In the genomic region with DNA sequence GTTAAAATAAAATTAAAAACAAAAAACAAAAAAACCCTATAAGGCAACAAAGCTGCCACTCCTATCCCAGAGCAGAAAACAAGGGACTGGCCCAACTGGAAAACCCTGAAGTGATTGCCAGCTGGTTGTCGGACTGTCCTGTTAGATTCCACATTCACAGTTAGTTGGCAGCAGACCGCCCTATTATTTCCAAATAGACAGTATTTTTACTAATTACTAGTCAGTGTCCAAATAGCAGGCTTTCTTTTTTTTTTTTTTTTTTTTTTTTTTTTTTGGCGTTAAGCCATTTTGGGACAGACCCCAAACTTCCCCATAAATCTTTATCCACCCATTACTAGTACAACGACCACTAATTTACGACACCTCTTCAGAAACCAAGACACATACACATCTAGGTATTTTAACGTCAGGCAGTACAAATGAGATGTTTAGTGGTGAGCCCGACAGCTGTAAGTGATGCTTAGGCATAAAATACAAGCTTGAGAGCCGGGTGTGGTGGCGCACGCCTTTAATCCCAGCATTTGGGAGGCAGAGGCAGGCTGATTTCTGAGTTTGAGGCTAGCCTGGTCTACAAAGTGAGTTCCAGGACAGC, we compare ENCODE assay signal across 8 mouse cellular contexts. TPM values are rescaled to one million over a fixed set of nuclear protein-coding genes. Genes with fewer than 3 reads are reported as not detected.
A peak's percentile ranks its signal among the peaks of the same experiment; 100 is the strongest.
DNase-seq lines count a peak whose midpoint lies in the region; ATAC-seq lines count a peak whose summit lies in the region.

No protein-coding gene starts in this region.

- H3K4me1 ChIP-seq in kidney, embryonic 16.5 days (ENCODE audit: insufficient read depth, low read length): peaks cover 8% of the 10 kb centered on the region; the same call in 1 of the 2 replicates
- no peaks in the 10 kb centered on the region for H3K4me1 ChIP-seq in embryonic facial prominence, embryonic 11.5 days (ENCODE audit: control insufficient read depth, insufficient read depth, low read length)
- H3K4me1 ChIP-seq in hindbrain, embryonic 14.5 days (replicated peaks; ENCODE audit: control insufficient read depth, insufficient read depth, low read length): 0 out of 2 replicates have a peak, but pooled peaks cover 3% of the 10 kb centered on the region
- peaks cover 7% of the 10 kb centered on the region for H3K4me1 ChIP-seq in midbrain, embryonic 12.5 days

- ATAC-seq in kidney, embryonic 16.5 days (ENCODE audit: low FRiP score, low TSS enrichment): no peak
- no peak for ATAC-seq in embryonic facial prominence, embryonic 11.5 days (replicated peaks; ENCODE audit: insufficient number of reproducible peaks, low FRiP score, low TSS enrichment, low read depth)
- no peak for ATAC-seq in hindbrain, embryonic 14.5 days (ENCODE audit: low FRiP score)
- no peak for ATAC-seq in midbrain, embryonic 12.5 days (ENCODE audit: low FRiP score, low read depth)

- peak overlapping the region; percentile 87 for H3K27ac ChIP-seq in kidney, embryonic 16.5 days (ENCODE audit: low read length)
- H3K27ac ChIP-seq in embryonic facial prominence, embryonic 11.5 days (replicated peaks; ENCODE audit: low read depth, low read length): no peak overlapping the region
- H3K27ac ChIP-seq in hindbrain, embryonic 14.5 days: 0 out of 2 replicates have a peak overlapping the region, but pooled peaks have one; percentile 29
- no peak overlapping the region for H3K27ac ChIP-seq in midbrain, embryonic 12.5 days (replicated peaks)

- H3K9me3 ChIP-seq in kidney, embryonic 16.5 days (ENCODE audit: low read length): no peaks in the 10 kb centered on the region
- no peaks in the 10 kb centered on the region for H3K9me3 ChIP-seq in embryonic facial prominence, embryonic 11.5 days (replicated peaks; ENCODE audit: control insufficient read depth, low read length)
- no peaks in the 10 kb centered on the region for H3K9me3 ChIP-seq in hindbrain, embryonic 14.5 days (ENCODE audit: control insufficient read depth, low read length)
- no peaks in the 10 kb centered on the region for H3K9me3 ChIP-seq in midbrain, embryonic 12.5 days

- peak overlapping the region; percentile 73 for H3K4me3 ChIP-seq in kidney, embryonic 16.5 days (ENCODE audit: low read length)
- peak overlapping the region; percentile 72 for H3K4me3 ChIP-seq in embryonic facial prominence, embryonic 11.5 days (ENCODE audit: low read depth, low read length)
- H3K4me3 ChIP-seq in hindbrain, embryonic 14.5 days (replicated peaks; ENCODE audit: low read length): peak overlapping the region; percentile 60
- peak overlapping the region; percentile 77 for H3K4me3 ChIP-seq in midbrain, embryonic 12.5 days

- no peaks in the 10 kb centered on the region for H3K27me3 ChIP-seq in kidney, embryonic 16.5 days (ENCODE audit: insufficient read depth, low read length)
- no peaks in the 10 kb centered on the region for H3K27me3 ChIP-seq in embryonic facial prominence, embryonic 11.5 days (ENCODE audit: control insufficient read depth, insufficient read depth, low read length)
- H3K27me3 ChIP-seq in hindbrain, embryonic 14.5 days (ENCODE audit: control insufficient read depth, insufficient read depth, low read length): no peaks in the 10 kb centered on the region
- H3K27me3 ChIP-seq in midbrain, embryonic 12.5 days: no peaks in the 10 kb centered on the region

- DNase-seq in kidney, postnatal 4 days: no peak
- no peak for DNase-seq in embryonic facial prominence, embryonic 11.5 days (ENCODE audit: low spot score)
- no peak for DNase-seq in hindbrain, embryonic 14.5 days (ENCODE audit: low spot score)
- DNase-seq in frontal cortex, postnatal 25 days (ENCODE audit: low spot score in 2 of 2): no peak
- DNase-seq in layer of hippocampus, adult 9-11 months: no peak
- DNase-seq in embryo, embryonic 9.5 days (ENCODE audit: extremely low spot score): no peak

- peak overlapping the region; percentile 80 for H3K9ac ChIP-seq in kidney, embryonic 16.5 days (replicated peaks; ENCODE audit: low read length)
- H3K9ac ChIP-seq in embryonic facial prominence, embryonic 11.5 days (replicated peaks; ENCODE audit: low read length): peak overlapping the region; percentile 68
- peak overlapping the region; percentile 59 for H3K9ac ChIP-seq in hindbrain, embryonic 14.5 days
- peak overlapping the region; percentile 74; the same call in 1 of the 2 replicates for H3K9ac ChIP-seq in midbrain, embryonic 12.5 days (replicated peaks)

- peak overlapping the region; percentile 87 for H3K4me2 ChIP-seq in kidney, embryonic 16.5 days (replicated peaks; ENCODE audit: low read depth, low read length)
- H3K4me2 ChIP-seq in embryonic facial prominence, embryonic 11.5 days (ENCODE audit: low read depth, low read length): peak overlapping the region; percentile 82
- peak overlapping the region; percentile 82 for H3K4me2 ChIP-seq in hindbrain, embryonic 14.5 days (replicated peaks)
- H3K4me2 ChIP-seq in midbrain, embryonic 12.5 days (replicated peaks): peak overlapping the region; percentile 96

- WGBS in kidney, embryonic 16.5 days: 69% methylated on average over 10 of the region's 10 CpGs
- 89% methylated on average over 10 of the region's 10 CpGs for WGBS in embryonic facial prominence, embryonic 11.5 days
- WGBS in hindbrain, embryonic 14.5 days: 85% methylated on average over 10 of the region's 10 CpGs
- 90% methylated on average over 10 of the region's 10 CpGs for WGBS in midbrain, embryonic 12.5 days

- no peaks in the 10 kb centered on the region for H3K36me3 ChIP-seq in kidney, embryonic 16.5 days (ENCODE audit: insufficient read depth, low read length)
- no peaks in the 10 kb centered on the region for H3K36me3 ChIP-seq in embryonic facial prominence, embryonic 11.5 days (replicated peaks; ENCODE audit: control insufficient read depth, insufficient read depth, low read depth, low read length)
- H3K36me3 ChIP-seq in hindbrain, embryonic 14.5 days (replicated peaks; ENCODE audit: control insufficient read depth, insufficient read depth): no peaks in the 10 kb centered on the region
- H3K36me3 ChIP-seq in midbrain, embryonic 12.5 days: no peaks in the 10 kb centered on the region

RNA-seq across cellular contexts. Expression of a gene that starts 0.6 kb away (rescaled TPM):
- polyA plus RNA-seq in kidney, embryonic 16.5 days (2015; fragmentation: Nextera tagmentation; extraction: Ambion mirVana): 25.9 and 27.1 TPM in 2 replicates
- polyA plus RNA-seq in embryonic facial prominence, embryonic 11.5 days (2014; fragmentation: Nextera tagmentation; extraction: Ambion mirVana): 33.3 and 34.0 TPM in 2 replicates
- polyA plus RNA-seq in hindbrain, embryonic 14.5 days (2014; fragmentation: Nextera tagmentation; extraction: Ambion mirVana): 12.2 and 12.4 TPM in 2 replicates
- polyA plus RNA-seq in midbrain, embryonic 12.5 days (2016; fragmentation: Nextera tagmentation; extraction: Ambion mirVana): 17.1 and 20.6 TPM in 2 replicates

RNA-seq across cellular contexts. Expression of a gene that starts 48.8 kb away (rescaled TPM):
- polyA plus RNA-seq in kidney, embryonic 16.5 days (2015; fragmentation: Nextera tagmentation; extraction: Ambion mirVana): 0.53 and 0.71 TPM in 2 replicates
- not detected in 2 replicates for polyA plus RNA-seq in embryonic facial prominence, embryonic 11.5 days (2014; fragmentation: Nextera tagmentation; extraction: Ambion mirVana)
- not detected in 2 replicates for polyA plus RNA-seq in hindbrain, embryonic 14.5 days (2014; fragmentation: Nextera tagmentation; extraction: Ambion mirVana)
- polyA plus RNA-seq in midbrain, embryonic 12.5 days (2016; fragmentation: Nextera tagmentation; extraction: Ambion mirVana): not detected in 2 replicates

RNA-seq across cellular contexts. Expression of a gene that starts 56.6 kb away (rescaled TPM):
- 2.5 and 3.6 TPM in 2 replicates for polyA plus RNA-seq in kidney, embryonic 16.5 days (2015; fragmentation: Nextera tagmentation; extraction: Ambion mirVana)
- 5.4 and 5.6 TPM in 2 replicates for polyA plus RNA-seq in embryonic facial prominence, embryonic 11.5 days (2014; fragmentation: Nextera tagmentation; extraction: Ambion mirVana)
- 9.5 and 9.7 TPM in 2 replicates for polyA plus RNA-seq in hindbrain, embryonic 14.5 days (2014; fragmentation: Nextera tagmentation; extraction: Ambion mirVana)
- 6.9 and 7.3 TPM in 2 replicates for polyA plus RNA-seq in midbrain, embryonic 12.5 days (2016; fragmentation: Nextera tagmentation; extraction: Ambion mirVana)

Comparison
In these comparisons a context has a peak if more than half of its experiments do, and no peak if none do; other contexts are left out.
1. H3K27ac ChIP-seq: peak in kidney, embryonic 16.5 days (single experiment) and hindbrain, embryonic 14.5 days (single experiment); none in embryonic facial prominence, embryonic 11.5 days (single experiment) and midbrain, embryonic 12.5 days (single experiment).
2. Peak in every context shown above with its lines, with median percentiles within 50 percentile points of each other: H3K4me2 ChIP-seq, H3K4me3 ChIP-seq and H3K9ac ChIP-seq.